Mouse (Mus musculus) cerebellum, adult 11 months (tissue): Measurements from ENCODE around the gene Pars2.

Source experiments
- DNase-seq: peaks from one replicate; pipeline ENCODE4 v3.0.0; 2022

The Pars2 gene

GRCm38 (mm10) chr4:106650833-106651527 lies at the start of gene Pars2:
Gene Pars2, plus strand, starts transcription at chr4:106651069.
- peak; percentile 98 for DNase-seq

GRCm38 (mm10) chr4:106606639-106607554 lies 44.0 kb upstream of the Pars2 start:
- no peak for DNase-seq

- no peak for DNase-seq
Measured at GRCm38 (mm10) chr4:106607905-106608304, 43.0 kb upstream of the Pars2 start.

GRCm38 (mm10) chr4:106613105-106613504 lies 37.8 kb upstream of the Pars2 start:
- DNase-seq, result no peak

GRCm38 (mm10) chr4:106613560-106613959 lies 37.3 kb upstream of the Pars2 start:
- DNase-seq, result no peak

GRCm38 (mm10) chr4:106614180-106614797 lies 36.6 kb upstream of the Pars2 start:
- peak; percentile 50 for DNase-seq

- DNase-seq, result no peak
Measured at GRCm38 (mm10) chr4:106614881-106615280, 36.0 kb upstream of the Pars2 start.

DNA sequence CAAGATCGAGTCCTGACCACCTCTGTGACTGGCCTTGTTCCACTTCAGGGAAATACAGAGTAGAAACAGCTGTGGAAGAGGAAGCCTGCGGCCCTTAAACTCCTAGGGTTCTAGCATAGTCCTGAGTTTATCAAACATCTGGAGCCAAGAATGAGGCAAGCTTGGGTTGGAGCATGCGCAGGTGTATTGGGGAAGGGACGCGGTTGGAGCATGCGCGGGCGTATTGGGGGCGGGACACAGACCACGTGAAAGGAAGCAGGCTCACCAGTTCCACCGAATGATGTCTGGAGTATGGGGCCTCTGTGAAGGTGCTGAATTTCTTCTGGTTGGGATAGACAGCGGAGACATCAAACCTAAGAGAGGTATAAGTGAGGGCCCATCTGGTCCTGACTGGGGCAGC lies 35.2 kb upstream of the Pars2 start:
- DNase-seq, result no peak

- no peak for DNase-seq
Measured at GRCm38 (mm10) chr4:106617056-106617455, 33.8 kb upstream of the Pars2 start, which contains the start of gene Lexm. Gene Lexm, minus strand, starts transcription at chr4:106617241.

- DNase-seq, result no peak
Measured at GRCm38 (mm10) chr4:106618898-106619297, 32.0 kb upstream of the Pars2 start.

DNA sequence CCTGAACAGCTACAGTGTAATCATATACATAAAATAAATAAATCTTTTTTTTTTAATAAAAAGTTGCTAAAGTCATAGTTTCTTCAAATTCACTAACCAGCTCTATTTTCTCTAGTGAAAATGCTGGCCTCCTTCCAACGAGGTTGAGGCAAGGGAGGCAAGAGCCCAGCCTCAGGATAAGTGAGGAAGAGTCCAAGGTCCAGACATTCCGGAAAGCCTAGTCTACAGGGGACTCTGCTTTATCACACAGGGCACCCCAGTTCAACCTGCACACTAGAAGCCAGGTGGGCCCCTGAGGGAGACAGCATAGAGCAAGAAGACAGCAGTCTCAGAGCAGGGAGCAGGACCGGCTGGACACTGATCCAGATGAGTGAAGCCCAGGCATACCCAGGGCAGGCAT lies 29.4 kb upstream of the Pars2 start:
- DNase-seq, result no peak

DNA sequence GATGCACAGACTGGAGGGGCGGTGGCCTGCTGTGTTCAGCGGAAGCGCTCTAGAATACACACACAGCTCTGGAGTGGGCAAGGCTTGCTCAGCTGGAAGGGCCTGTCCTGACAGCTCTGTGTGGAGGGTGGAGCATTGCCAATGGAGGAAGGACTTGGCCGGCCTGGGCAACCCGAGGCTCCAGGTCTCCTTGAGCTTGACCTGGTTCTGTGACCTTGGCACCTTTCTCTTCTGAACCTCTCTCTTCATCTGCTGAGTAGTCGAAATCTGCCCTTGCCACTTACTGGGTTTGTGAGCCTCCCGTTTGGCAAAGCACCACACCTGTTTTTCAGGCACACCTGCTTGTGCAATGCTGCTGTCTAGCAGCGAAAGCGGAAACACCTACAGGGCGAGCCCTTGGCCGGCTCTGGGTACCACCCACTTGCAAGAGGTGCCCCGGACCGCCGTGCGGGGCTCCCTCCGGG lies 28.8 kb upstream of the Pars2 start, which contains the start of gene Ttc22:
TSS of gene Ttc22 (plus strand) at position 403 of the 464 bp plus-strand sequence.
- DNase-seq, result no peak

DNA sequence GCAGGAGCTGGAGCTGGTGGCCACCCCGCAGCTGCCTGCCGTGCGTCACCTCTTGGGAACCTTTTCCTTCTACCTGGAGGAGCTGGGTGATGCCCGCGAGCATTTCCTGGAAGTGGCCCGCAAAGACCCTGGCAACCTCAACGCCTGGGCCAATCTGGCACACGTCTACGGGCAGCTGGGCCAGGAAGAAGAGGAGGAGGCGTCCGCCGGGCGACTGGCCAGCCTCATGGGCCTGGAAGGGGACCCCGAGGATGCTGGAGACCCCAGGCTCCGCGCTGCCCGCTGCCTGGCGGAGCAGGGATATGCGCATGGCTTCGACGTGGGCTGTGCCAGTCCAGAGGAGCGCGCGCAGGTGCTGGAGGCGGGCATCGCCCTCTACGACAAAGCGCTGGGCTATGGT lies 28.2 kb upstream of the Pars2 start:
- no peak for DNase-seq

- DNase-seq, result no peak
Measured at GRCm38 (mm10) chr4:106624271-106624670, 26.6 kb upstream of the Pars2 start.

GRCm38 (mm10) chr4:106627809-106628208 lies 23.1 kb upstream of the Pars2 start:
- no peak for DNase-seq

DNA sequence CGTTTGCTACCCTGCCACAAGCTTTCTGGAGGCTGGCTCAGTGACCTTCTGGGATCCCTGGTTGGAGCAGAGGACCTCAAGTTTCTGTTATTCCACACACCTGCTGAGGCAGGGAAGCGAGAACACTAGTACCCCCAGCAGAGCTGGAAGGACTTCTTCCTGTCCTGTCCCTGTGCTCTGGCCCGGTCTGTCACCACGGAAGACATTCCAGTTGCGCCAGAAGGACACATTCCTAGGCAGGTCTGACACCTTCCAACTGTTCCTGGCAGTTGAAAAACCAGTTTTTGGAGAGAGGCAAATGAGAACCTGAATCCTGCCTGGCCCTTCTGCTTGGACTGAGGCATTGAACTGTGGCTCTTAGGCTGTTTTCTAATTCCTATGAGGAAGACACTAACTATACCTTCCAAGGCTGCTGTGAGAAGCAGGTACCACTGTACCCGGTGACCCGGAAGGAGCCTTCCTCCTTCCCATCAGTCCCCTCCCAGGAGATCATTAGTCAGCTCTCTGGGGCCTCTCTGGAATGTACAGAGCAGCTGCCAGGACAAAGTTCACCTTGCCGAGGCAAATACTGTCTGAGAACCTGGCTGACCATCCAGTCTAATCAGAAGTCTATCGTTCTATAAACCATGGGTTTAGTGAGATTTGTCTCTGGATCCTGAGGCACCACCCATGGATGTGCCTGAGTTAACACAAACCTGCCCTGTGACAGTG lies 22.1 kb upstream of the Pars2 start:
- no peak for DNase-seq

DNA sequence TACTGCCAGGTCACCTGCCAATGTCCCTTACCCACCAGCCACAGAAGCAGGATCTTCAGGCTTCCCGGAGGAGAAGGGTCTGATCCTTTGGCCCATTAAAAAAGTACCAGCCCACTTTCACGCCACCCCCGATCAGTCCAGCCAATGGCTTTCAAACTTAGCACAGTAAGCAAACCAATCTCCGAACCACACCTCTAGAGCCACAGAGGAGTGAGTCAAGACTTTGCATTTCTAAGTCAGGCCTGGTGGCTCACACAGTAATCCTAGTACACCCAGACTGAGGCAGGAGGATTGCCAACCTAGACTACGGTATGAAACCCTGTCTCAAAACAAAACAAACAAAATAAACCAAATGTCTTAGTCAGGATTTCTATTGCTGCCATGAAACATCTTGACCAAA lies 21.5 kb upstream of the Pars2 start:
- DNase-seq, result no peak

- DNase-seq, result peak; percentile 72
Measured at GRCm38 (mm10) chr4:106630333-106631220, 20.3 kb upstream of the Pars2 start.

DNA sequence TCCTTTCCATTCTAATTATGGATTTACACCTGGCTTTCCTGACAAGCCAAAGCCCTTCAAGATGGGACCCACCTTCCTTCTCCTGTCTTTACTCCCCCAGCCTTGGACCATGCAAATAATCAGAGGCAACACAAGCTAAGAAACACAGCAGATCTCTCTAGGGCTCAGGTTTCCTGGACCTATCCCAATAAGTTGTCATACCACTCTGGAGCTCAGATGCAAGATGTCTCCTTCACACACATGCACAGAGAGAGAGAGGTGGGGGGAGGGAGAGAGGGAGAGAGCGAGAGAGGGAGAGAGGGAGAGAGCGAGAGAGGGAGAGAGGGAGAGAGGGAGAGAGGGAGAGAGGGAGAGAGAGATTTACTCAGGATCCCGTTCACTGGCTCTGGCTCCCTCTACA lies 18.6 kb upstream of the Pars2 start:
- DNase-seq, result no peak

- no peak for DNase-seq
Measured at GRCm38 (mm10) chr4:106633281-106634085, 17.4 kb upstream of the Pars2 start.

- DNase-seq, result no peak
Measured at GRCm38 (mm10) chr4:106634086-106634479, 16.8 kb upstream of the Pars2 start.
